Mouse (Mus musculus) kidney, embryonic 16.5 days (tissue): ENCODE data around the gene Fgfrl1. TPM values are rescaled to one million over a fixed set of nuclear protein-coding genes. Genes with fewer than 3 reads are reported as not detected.

Experiments
- ATAC-seq: fragments of 200-750 bp; cut with Nextera tagmentation; 2 replicates; pipeline ENCODE4 v1.8.0; 2017; ENCODE audit warnings: moderate TSS enrichment; ENCODE audit not compliant: low FRiP score, low TSS enrichment
- H3K27ac ChIP-seq: fragments of 300-500 bp; sonication (generic); 2 replicates; pipeline ENCODE4 v1.5.1; 2014; ENCODE audit warnings: low read length
- H3K27me3 ChIP-seq: fragments of 300-500 bp; sonication (generic); 2 replicates; pipeline ENCODE4 v1.6.1; 2014; ENCODE audit warnings: low read length, control low read depth, mixed read lengths; ENCODE audit not compliant: insufficient read depth
- H3K36me3 ChIP-seq: fragments of 300-500 bp; sonication (generic); 2 replicates; pipeline ENCODE4 v1.6.1; 2014; ENCODE audit warnings: low read length, control low read depth, mixed read lengths; ENCODE audit not compliant: insufficient read depth
- H3K4me1 ChIP-seq: fragments of 300-500 bp; sonication (generic); 2 replicates; pipeline ENCODE4 v1.6.1; 2014; ENCODE audit warnings: low read length, control low read depth, mixed read lengths; ENCODE audit not compliant: insufficient read depth
- H3K4me2 ChIP-seq: fragments of 300-500 bp; sonication (generic); replicated peaks from 2 replicates; pipeline ENCODE4 v1.6.1; 2014; ENCODE audit warnings: low read depth, low read length
- H3K4me3 ChIP-seq: fragments of 300-500 bp; sonication (generic); 2 replicates; pipeline ENCODE4 v1.5.1; 2014; ENCODE audit warnings: mild to moderate bottlenecking, low read length
- H3K9ac ChIP-seq: fragments of 300-500 bp; sonication (generic); replicated peaks from 2 replicates; pipeline ENCODE4 v1.6.1; 2014; ENCODE audit warnings: low read length
- H3K9me3 ChIP-seq: fragments of 300-500 bp; sonication (generic); 2 replicates; pipeline ENCODE4 v1.6.1; 2016; ENCODE audit warnings: low read length, control low read depth
- WGBS: fragments of 180-500 bp; shearing (Covaris S2); extraction: QIAGEN DNeasy Blood & Tissue Kit; methylation state at CpG from one replicate; pipeline ENCODE4 v1.1.7; 2014; 5-methylcytosine and 5-hydroxymethylcytosine counted together
- polyA plus RNA-seq: library from polyadenylated mRNA; unstranded; fragments of >200 nt; fragmentation: Nextera tagmentation; extraction: Ambion mirVana; gene quantifications from 2 replicates; pipeline ENCODE4 v1.2.1, GENCODE M21; 2015

The Fgfrl1 gene
- polyA plus RNA-seq, 1 experiment from 2014 or later = 13.8 TPM

DNA sequence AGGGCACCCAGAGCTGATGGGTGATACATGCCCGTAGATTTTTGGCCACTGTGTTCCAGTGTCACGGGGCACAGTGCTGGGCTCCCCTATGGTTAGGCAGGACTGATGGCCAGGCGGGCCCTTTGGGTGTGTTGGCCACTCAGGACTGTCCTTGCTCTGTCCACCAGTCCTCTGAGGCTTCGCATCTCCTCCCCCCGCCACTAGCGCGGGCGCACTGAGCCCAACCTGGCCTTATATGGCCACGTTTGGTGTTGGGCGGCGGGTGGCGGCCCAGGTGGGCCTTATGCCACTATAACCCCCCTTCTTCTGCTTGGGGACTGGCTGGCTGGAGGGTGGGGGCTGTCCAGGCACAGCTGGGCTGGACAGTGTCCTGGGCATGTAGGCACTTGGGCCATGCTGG is 3.7 kb downstream of the Fgfrl1 start:
- H3K4me3 ChIP-seq = no peak overlapping the region
- ATAC-seq = no peak; the same call in 1 of the 2 replicates
- no peak overlapping the region for H3K9ac ChIP-seq
- H3K4me2 ChIP-seq = no peak overlapping the region
- no peaks in the 10 kb centered on the region for H3K9me3 ChIP-seq
- WGBS = 92% methylated on average over 12 of the region's 12 CpGs
- no peaks in the 10 kb centered on the region for H3K27me3 ChIP-seq
- 0 out of 2 replicates have a peak, but pooled peaks cover 3% of the 10 kb centered on the region for H3K36me3 ChIP-seq
- H3K27ac ChIP-seq = no peak overlapping the region
- H3K4me1 ChIP-seq = peaks cover 64% of the 10 kb centered on the region

DNA sequence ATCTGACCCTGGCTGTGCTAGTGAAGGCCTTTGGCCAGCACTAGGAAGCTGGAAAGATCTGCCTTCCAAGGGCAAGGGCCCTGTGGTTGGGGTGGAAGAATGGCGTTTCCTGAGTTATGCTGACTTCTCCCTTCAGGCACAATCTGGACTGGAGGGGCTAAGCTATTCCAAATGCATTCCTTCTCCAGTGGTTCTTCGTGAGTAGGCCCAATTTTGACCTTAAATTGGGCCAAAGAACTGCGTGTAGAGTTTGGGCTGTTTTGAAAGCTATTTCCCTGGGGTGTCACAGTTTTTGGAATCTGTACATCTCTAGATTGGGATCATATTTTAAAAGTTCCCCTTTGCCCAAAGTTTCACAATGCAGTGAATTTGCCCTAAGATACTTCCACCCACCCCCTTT is 4.4 kb downstream of the Fgfrl1 start:
- WGBS = 66% methylated on average over 3 of the region's 3 CpGs
- Histone ChIP-seq H3K36me3 (0 out of 2 replicates have a peak, but pooled peaks cover 3% of the 10 kb centered on the region), H3K4me2 (no peak overlapping the region), H3K27ac (no peak overlapping the region), H3K4me3 (no peak overlapping the region), H3K9me3 (no peaks in the 10 kb centered on the region), H3K27me3 (no peaks in the 10 kb centered on the region), H3K4me1 (peaks cover 71% of the 10 kb centered on the region), H3K9ac (no peak overlapping the region)
- no peak for ATAC-seq

DNA sequence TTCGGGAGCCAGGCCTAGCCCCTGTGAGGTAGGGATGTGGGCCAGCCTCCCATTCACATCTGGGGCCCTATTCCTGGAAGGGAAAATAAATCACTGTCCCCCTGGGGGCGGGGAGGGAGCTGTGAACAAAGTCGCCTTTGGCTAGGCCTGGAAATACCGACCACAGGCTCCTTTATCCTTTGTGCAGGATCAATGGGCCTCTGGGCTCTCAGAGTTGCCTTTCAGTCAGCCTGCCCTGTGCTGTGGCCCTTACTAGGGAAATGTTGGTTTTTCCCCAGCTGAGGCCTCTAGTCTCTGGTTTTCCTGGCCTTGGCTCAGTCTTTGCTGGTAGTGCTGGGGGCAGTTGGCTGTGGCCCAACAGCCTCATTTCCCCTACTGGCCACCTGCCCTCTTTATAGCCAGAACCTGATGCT is 5.2 kb downstream of the Fgfrl1 start:
- Histone ChIP-seq H3K27me3 (no peaks in the 10 kb centered on the region), H3K4me2 (no peak overlapping the region), H3K36me3 (0 out of 2 replicates have a peak, but pooled peaks cover 3% of the 10 kb centered on the region), H3K27ac (no peak overlapping the region), H3K9ac (0 out of 2 replicates have a peak overlapping the region, but pooled peaks have one; percentile 15), H3K4me1 (peaks cover 72% of the 10 kb centered on the region), H3K9me3 (no peaks in the 10 kb centered on the region), H3K4me3 (no peak overlapping the region)
- no peak for ATAC-seq
- WGBS = 20% methylated on average over 4 of the region's 4 CpGs

DNA sequence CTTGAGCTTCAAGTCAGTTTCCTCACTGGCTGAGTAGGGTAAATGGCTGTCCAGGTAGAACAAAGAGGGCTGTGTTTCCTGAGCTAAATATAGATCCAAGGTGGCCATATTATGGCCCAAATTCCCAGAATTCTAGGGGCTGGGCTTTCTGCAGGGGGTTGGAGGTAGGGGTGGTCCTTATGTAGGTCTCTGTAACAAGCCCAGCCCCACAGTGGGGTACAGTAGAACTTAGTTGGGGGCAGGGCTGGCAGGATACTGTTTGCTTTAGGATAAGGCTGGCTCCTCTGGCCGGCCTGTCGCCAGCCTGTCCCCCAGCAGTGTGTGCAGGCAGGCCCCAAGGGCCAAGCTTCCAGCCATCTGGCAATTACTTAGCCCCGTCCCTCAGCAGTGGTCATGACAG is 8.2 kb downstream of the Fgfrl1 start:
- H3K36me3 ChIP-seq = peaks cover 12% of the 10 kb centered on the region
- ATAC-seq = no peak
- 0 out of 2 replicates have a peak overlapping the region, but pooled peaks have one; percentile 42 for H3K9ac ChIP-seq
- H3K27me3 ChIP-seq = no peaks in the 10 kb centered on the region
- H3K4me1 ChIP-seq = peaks cover 63% of the 10 kb centered on the region
- H3K4me3 ChIP-seq = no peak overlapping the region
- H3K4me2 ChIP-seq = no peak overlapping the region
- 18% methylated on average over 3 of the region's 3 CpGs for WGBS
- H3K27ac ChIP-seq = peak overlapping the region; percentile 74
- no peaks in the 10 kb centered on the region for H3K9me3 ChIP-seq

DNA sequence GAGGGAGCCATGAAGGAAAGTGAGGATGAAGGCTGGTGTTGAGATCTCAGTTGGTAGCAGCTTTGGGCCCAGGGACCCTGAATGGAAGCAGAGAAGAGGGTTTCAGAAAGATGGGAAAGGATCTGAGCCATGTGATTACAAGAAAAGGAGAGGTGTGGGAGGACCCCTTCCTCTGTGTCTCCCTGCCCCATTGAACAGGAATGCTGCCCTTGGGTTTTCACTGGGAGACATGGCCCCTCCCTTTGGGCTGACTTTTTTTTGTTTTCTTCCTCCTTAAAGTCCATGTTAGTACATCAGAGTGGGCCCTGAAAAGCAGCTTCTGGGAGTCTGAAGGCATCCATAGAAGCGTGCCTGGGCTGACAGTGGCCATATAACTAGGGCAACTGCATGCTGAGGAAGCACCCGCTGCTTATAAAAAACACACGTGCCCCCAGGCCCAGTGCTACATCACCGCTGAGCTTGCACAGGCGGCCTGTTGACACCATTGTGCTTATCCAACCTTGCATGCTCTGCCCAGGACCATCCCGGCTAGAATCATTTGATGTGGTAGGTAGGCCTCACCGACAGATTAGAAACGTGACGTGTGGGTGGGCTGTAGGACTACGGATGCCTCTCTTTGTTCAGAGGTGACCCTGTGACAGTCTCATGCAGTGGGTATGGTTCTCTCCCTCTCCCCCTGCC is 9.3 kb downstream of the Fgfrl1 start:
- Histone ChIP-seq H3K27ac (peak overlapping the region; percentile 74), H3K27me3 (no peaks in the 10 kb centered on the region), H3K4me1 (peaks cover 52% of the 10 kb centered on the region), H3K9ac (no peak overlapping the region), H3K9me3 (no peaks in the 10 kb centered on the region), H3K36me3 (peaks cover 20% of the 10 kb centered on the region), H3K4me3 (no peak overlapping the region), H3K4me2 (no peak overlapping the region)
- ATAC-seq = peak; percentile 54
- WGBS = 38% methylated on average over 10 of the region's 10 CpGs

DNA sequence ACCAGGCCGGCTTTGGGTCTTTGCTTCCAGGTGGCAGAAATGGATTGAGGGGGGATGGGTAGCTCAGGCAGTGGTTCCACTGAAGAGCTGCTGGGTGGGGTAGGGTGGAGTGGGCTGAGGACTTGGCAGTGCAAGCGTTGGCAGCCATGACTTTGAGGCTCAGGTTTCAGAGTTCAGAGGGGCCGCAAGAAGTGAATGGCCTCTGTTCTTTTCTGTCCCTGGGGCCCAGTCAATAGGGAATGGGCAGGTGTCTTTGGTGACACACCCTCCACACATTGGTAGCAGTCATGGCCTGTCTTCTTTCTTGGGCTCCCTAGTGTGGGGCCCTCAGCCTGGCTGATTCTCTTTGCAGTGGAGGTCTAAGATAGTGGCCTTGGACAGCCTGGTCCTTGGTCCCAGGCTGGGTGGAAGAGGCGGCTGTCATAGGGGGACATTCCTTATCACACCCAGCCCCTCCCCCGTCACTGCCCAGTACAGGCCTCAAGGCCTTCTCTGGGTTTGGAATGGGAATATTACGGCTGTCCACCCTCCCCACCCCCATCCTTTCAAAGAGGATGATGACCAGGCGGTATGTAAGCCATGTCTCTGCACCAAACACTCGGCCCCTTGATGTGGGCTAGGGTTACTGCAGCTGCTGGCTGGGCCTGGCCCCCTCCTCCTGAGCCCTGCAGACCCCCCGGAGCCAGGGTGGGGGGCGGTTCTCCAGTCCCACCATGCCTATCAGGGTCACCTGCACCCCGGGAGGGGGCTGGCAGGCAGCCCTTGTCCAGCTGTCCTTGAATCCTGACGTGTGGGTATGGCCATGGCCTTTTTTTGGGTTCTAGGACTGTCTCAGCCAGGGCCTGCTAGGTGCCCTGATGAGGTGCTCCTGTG is 11.8 kb downstream of the Fgfrl1 start:
- Histone ChIP-seq H3K27me3 (no peaks in the 10 kb centered on the region), H3K36me3 (peaks cover 27% of the 10 kb centered on the region), H3K9me3 (no peaks in the 10 kb centered on the region), H3K4me1 (peaks cover 38% of the 10 kb centered on the region), H3K4me3 (no peak overlapping the region), H3K4me2 (no peak overlapping the region), H3K27ac (no peak overlapping the region), H3K9ac (no peak overlapping the region)
- 60% methylated on average over 12 of the region's 12 CpGs for WGBS
- ATAC-seq = no peak; the same call in 1 of the 2 replicates

DNA sequence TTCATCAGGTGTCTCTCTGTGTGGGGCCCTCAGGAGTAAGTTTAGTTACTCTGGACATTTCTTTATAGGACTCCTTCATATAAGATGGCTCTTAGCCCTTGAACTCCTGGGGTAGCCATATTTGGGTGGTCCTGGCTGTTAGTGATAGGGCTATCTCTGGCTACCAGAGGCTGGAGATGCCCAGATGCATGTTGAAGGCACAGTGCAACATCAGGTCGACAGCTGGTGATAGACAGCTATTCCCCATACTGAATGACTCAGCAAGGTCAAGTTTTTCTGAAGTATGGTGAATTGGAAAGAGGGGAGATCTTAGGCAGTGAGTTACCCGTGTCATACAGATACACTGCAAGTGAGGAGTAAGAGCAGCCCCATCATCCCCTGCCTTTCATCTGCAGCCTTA is 15.6 kb downstream of the Fgfrl1 start:
- no peak overlapping the region for H3K4me2 ChIP-seq
- no peaks in the 10 kb centered on the region for H3K27me3 ChIP-seq
- H3K36me3 ChIP-seq = peaks cover 27% of the 10 kb centered on the region
- no peaks in the 10 kb centered on the region for H3K9me3 ChIP-seq
- 78% methylated on average over 2 of the region's 2 CpGs for WGBS
- no peak for ATAC-seq
- peaks cover 9% of the 10 kb centered on the region for H3K4me1 ChIP-seq
- H3K9ac ChIP-seq = no peak overlapping the region
- no peak overlapping the region for H3K27ac ChIP-seq
- no peak overlapping the region for H3K4me3 ChIP-seq

DNA sequence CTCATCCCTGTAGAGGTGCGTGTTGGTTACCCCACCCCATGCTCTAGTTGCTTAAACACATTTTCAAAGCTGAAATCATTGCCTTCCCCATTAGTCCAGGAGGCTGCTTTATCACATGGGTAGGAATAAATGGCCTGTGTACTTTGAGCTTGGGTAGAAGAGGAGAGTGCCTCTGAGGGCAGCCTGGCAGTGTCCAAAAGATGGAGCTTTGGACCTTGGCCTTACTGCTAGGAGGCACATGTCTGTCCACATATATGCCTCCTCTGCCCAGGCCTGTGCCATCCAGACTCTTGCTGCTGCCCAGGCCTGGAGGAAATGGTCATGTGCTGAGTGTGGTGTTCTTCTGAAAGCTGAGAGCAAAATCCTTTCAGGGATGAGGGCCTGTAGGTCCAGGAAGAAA is 16.2 kb downstream of the Fgfrl1 start:
- Histone ChIP-seq H3K4me1 (peaks cover 9% of the 10 kb centered on the region), H3K9ac (no peak overlapping the region), H3K4me3 (no peak overlapping the region), H3K9me3 (no peaks in the 10 kb centered on the region), H3K27me3 (no peaks in the 10 kb centered on the region), H3K4me2 (no peak overlapping the region), H3K27ac (no peak overlapping the region), H3K36me3 (peaks cover 27% of the 10 kb centered on the region)
- no peak for ATAC-seq
- 92% methylated on average over 1 of the region's 1 CpGs for WGBS

DNA sequence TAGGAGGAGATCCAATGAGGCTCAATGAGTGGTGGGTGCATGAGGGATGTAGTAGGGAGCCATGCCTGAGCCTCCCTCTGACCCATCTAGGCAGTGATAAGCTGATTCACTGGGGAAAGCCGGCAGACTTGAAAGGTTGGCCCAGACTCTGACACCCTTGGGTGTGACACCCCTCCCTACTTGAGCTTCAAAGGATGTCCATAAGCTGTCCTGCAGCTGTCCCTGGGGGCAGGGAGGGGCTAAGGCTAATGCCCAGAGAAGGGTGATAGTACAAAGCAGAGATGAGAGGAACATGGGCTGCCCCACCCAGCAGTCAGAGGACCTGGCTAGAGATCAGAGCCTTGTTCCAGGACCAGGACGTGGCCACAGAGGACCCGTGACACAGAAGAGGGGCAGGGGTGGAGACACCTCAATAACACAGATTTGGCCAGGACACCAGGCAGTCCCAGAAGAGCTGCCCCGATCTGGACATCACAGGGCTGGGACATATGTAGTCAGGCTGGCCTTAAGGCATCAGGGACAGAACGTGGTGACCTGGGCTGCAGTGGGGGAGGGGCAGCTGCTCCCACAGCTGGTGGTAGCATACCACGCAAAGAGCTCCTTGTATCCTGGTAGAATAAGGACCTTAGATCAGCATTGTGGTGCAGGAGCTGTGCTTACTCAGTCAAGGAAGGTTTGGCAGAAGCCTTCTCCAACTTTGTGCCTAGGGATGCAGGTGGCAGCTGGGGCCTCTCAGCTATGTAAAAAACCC is 17.0 kb downstream of the Fgfrl1 start:
- H3K9ac ChIP-seq = no peak overlapping the region
- H3K4me3 ChIP-seq = no peak overlapping the region
- 45% methylated on average over 6 of the region's 6 CpGs for WGBS
- no peak overlapping the region for H3K27ac ChIP-seq
- peaks cover 27% of the 10 kb centered on the region for H3K36me3 ChIP-seq
- H3K27me3 ChIP-seq = no peaks in the 10 kb centered on the region
- ATAC-seq = no peak
- no peak overlapping the region for H3K4me2 ChIP-seq
- H3K9me3 ChIP-seq = no peaks in the 10 kb centered on the region
- peaks cover 2% of the 10 kb centered on the region; the same call in 1 of the 2 replicates for H3K4me1 ChIP-seq
